Mouse (Mus musculus) embryonic facial prominence, embryonic 14.5 days (tissue): ENCODE data around the gene Smyd4. TPM values are rescaled to one million over a fixed set of nuclear protein-coding genes. Genes with fewer than 3 reads are reported as not detected.

Experiments used
- ATAC-seq: fragments of 200-750 bp; cut with Nextera tagmentation; 2 replicates; pipeline ENCODE4 v1.8.0; 2017; ENCODE audit warnings: low read depth, moderate number of reproducible peaks, moderate TSS enrichment
- DNase-seq: peaks from one replicate; pipeline ENCODE4 v3.0.0-alpha.2; 2015; ENCODE audit warnings: low spot score
- H3K27ac ChIP-seq: fragments of 300-500 bp; sonication (generic); replicated peaks from 2 replicates; pipeline ENCODE4 v1.5.1; 2014; ENCODE audit warnings: low read depth, mild to moderate bottlenecking, low read length, moderate library complexity
- H3K27me3 ChIP-seq: fragments of 300-500 bp; sonication (generic); replicated peaks from 2 replicates; pipeline ENCODE4 v1.6.1; 2014; ENCODE audit warnings: low read length; ENCODE audit not compliant: control insufficient read depth, insufficient read depth
- H3K36me3 ChIP-seq: fragments of 300-500 bp; sonication (generic); 2 replicates; pipeline ENCODE4 v1.6.1; 2014; ENCODE audit warnings: low read length, mixed read lengths; ENCODE audit not compliant: control insufficient read depth, insufficient read depth
- H3K4me1 ChIP-seq: fragments of 300-500 bp; sonication (generic); 2 replicates; pipeline ENCODE4 v1.6.1; 2014; ENCODE audit warnings: antibody characterized with exemption, low read length; ENCODE audit not compliant: control insufficient read depth, insufficient read depth
- H3K4me2 ChIP-seq: fragments of 300-500 bp; sonication (generic); 2 replicates; pipeline ENCODE4 v1.6.1; 2014; ENCODE audit warnings: low read depth, mild to moderate bottlenecking, low read length, moderate library complexity, mixed read lengths
- H3K4me3 ChIP-seq: fragments of 300-500 bp; sonication (generic); 2 replicates; pipeline ENCODE4 v1.5.1; 2014; ENCODE audit warnings: low read depth, mild to moderate bottlenecking, low read length
- H3K9ac ChIP-seq: fragments of 300-500 bp; sonication (generic); 2 replicates; pipeline ENCODE4 v1.6.1; 2014; ENCODE audit warnings: low read depth, mild to moderate bottlenecking, low read length, moderate library complexity, mixed read lengths
- H3K9me3 ChIP-seq: fragments of 300-500 bp; sonication (generic); 2 replicates; pipeline ENCODE4 v1.6.1; 2016; ENCODE audit warnings: low read length; ENCODE audit not compliant: control insufficient read depth
- WGBS: fragments of 180-500 bp; shearing (Covaris S2); extraction: QIAGEN DNeasy Blood & Tissue Kit; methylation state at CpG from one replicate; pipeline ENCODE4 v1.1.7; 2014; 5-methylcytosine and 5-hydroxymethylcytosine counted together
- polyA plus RNA-seq: library from polyadenylated mRNA; unstranded; fragments of >200 nt; fragmentation: Nextera tagmentation; extraction: Ambion mirVana; gene quantifications from 2 replicates; pipeline ENCODE4 v1.2.1, GENCODE M21; 2014

Smyd4 gene
- polyA plus RNA-seq, 1 experiment from 2014 or later = 7.8 TPM

- peaks cover 33% of the 10 kb centered on the region for H3K36me3 ChIP-seq
- no peak for DNase-seq
- no peaks in the 10 kb centered on the region for H3K9me3 ChIP-seq
- no peak for ATAC-seq
- no peak overlapping the region for H3K4me2 ChIP-seq
- no peaks in the 10 kb centered on the region for H3K27me3 ChIP-seq
- H3K9ac ChIP-seq = no peak overlapping the region
- H3K4me3 ChIP-seq = no peak overlapping the region
- 92% methylated on average over 16 of the region's 16 CpGs for WGBS
- H3K27ac ChIP-seq = no peak overlapping the region
- no peaks in the 10 kb centered on the region for H3K4me1 ChIP-seq
These were observed 93.4 kb downstream of the Smyd4 start for GRCm38 (mm10) chr11:75441601-75442000.

- no peak overlapping the region for H3K27ac ChIP-seq
- H3K36me3 ChIP-seq = peaks cover 46% of the 10 kb centered on the region
- no peaks in the 10 kb centered on the region for H3K9me3 ChIP-seq
- H3K4me2 ChIP-seq = no peak overlapping the region
- no peak overlapping the region for H3K9ac ChIP-seq
- H3K4me1 ChIP-seq = no peaks in the 10 kb centered on the region
- ATAC-seq (no peak), DNase-seq (no peak)
- H3K27me3 ChIP-seq = no peaks in the 10 kb centered on the region
- H3K4me3 ChIP-seq = no peak overlapping the region
- WGBS = 50% methylated on average over 7 of the region's 8 CpGs
These were observed 95.5 kb downstream of the Smyd4 start for GRCm38 (mm10) chr11:75443711-75444110.

- 79% methylated on average over 3 of the region's 3 CpGs for WGBS
- ATAC-seq (no peak), DNase-seq (no peak)
- peaks cover under 1% of the 10 kb centered on the region; the same call in 1 of the 2 replicates for H3K4me1 ChIP-seq
- H3K4me3 ChIP-seq = no peak overlapping the region
- H3K9me3 ChIP-seq = no peaks in the 10 kb centered on the region
- H3K27ac ChIP-seq = no peak overlapping the region
- H3K9ac ChIP-seq = no peak overlapping the region
- no peak overlapping the region for H3K4me2 ChIP-seq
- H3K27me3 ChIP-seq = no peaks in the 10 kb centered on the region
- H3K36me3 ChIP-seq = peaks cover 56% of the 10 kb centered on the region
These were observed 100.3 kb downstream of the Smyd4 start for GRCm38 (mm10) chr11:75448575-75448974.

GRCm38 (mm10) chr11:75449695-75450094 lies 101.5 kb downstream of the Smyd4 start:
- H3K9ac ChIP-seq = no peak overlapping the region
- DNase-seq = no peak
- peaks cover 5% of the 10 kb centered on the region; the same call in 1 of the 2 replicates for H3K4me1 ChIP-seq
- H3K36me3 ChIP-seq = peaks cover 49% of the 10 kb centered on the region
- no peak overlapping the region for H3K4me2 ChIP-seq
- no peaks in the 10 kb centered on the region for H3K27me3 ChIP-seq
- H3K4me3 ChIP-seq = no peak overlapping the region
- ATAC-seq = no peak
- no peaks in the 10 kb centered on the region for H3K9me3 ChIP-seq
- 76% methylated on average over 7 of the region's 7 CpGs for WGBS
- H3K27ac ChIP-seq = no peak overlapping the region

GRCm38 (mm10) chr11:75450304-75450908 lies 102.2 kb downstream of the Smyd4 start:
- 90% methylated on average over 8 of the region's 8 CpGs for WGBS
- Histone ChIP-seq H3K4me2 (no peak overlapping the region), H3K27me3 (no peaks in the 10 kb centered on the region), H3K27ac (no peak overlapping the region), H3K4me1 (peaks cover 8% of the 10 kb centered on the region), H3K9ac (no peak overlapping the region), H3K36me3 (peaks cover 44% of the 10 kb centered on the region), H3K9me3 (no peaks in the 10 kb centered on the region), H3K4me3 (no peak overlapping the region)
- DNase-seq (no peak), ATAC-seq (no peak)

- H3K4me1 ChIP-seq = peaks cover 8% of the 10 kb centered on the region
- no peak overlapping the region for H3K9ac ChIP-seq
- H3K4me2 ChIP-seq = no peak overlapping the region
- no peak overlapping the region for H3K27ac ChIP-seq
- no peaks in the 10 kb centered on the region for H3K9me3 ChIP-seq
- no peak for DNase-seq
- H3K27me3 ChIP-seq = no peaks in the 10 kb centered on the region
- H3K36me3 ChIP-seq = peaks cover 38% of the 10 kb centered on the region
- no peak overlapping the region for H3K4me3 ChIP-seq
- WGBS = 87% methylated on average over 15 of the region's 15 CpGs
- ATAC-seq = no peak
These were observed 102.7 kb downstream of the Smyd4 start for GRCm38 (mm10) chr11:75450936-75451335.

GRCm38 (mm10) chr11:75452081-75452480 lies 103.8 kb downstream of the Smyd4 start:
- H3K4me1 ChIP-seq = peaks cover 8% of the 10 kb centered on the region
- H3K36me3 ChIP-seq = peaks cover 38% of the 10 kb centered on the region
- H3K27me3 ChIP-seq = no peaks in the 10 kb centered on the region
- ATAC-seq = no peak
- no peak overlapping the region for H3K4me2 ChIP-seq
- no peak overlapping the region for H3K27ac ChIP-seq
- no peak overlapping the region for H3K9ac ChIP-seq
- DNase-seq = no peak
- no peaks in the 10 kb centered on the region for H3K9me3 ChIP-seq
- H3K4me3 ChIP-seq = no peak overlapping the region
- WGBS = 94% methylated on average over 8 of the region's 8 CpGs

GRCm38 (mm10) chr11:75452812-75453557 lies 104.8 kb downstream of the Smyd4 start:
- no peak for DNase-seq
- Histone ChIP-seq H3K4me3 (no peak overlapping the region), H3K36me3 (peaks cover 31% of the 10 kb centered on the region), H3K27ac (no peak overlapping the region), H3K4me1 (peaks cover 8% of the 10 kb centered on the region), H3K27me3 (no peaks in the 10 kb centered on the region), H3K9ac (no peak overlapping the region), H3K4me2 (peak overlapping the region; percentile 99; the same call in 1 of the 2 replicates), H3K9me3 (no peaks in the 10 kb centered on the region)
- ATAC-seq = no peak
- WGBS = 95% methylated on average over 31 of the region's 31 CpGs
